Mouse (Mus musculus) heart, postnatal 0 days (tissue): ENCODE results near the gene Strbp. TPM values are rescaled to one million over a fixed set of nuclear protein-coding genes. Genes with fewer than 3 reads are reported as not detected.

Source experiments
- ATAC-seq: fragments of 200-750 bp; cut with Nextera tagmentation; 2 replicates; pipeline ENCODE4 v1.8.0; 2017; ENCODE audit warnings: low read depth, moderate number of reproducible peaks, moderate library complexity; ENCODE audit not compliant: insufficient read depth
- DNase-seq: peaks from one replicate; pipeline ENCODE4 v3.0.0-alpha.2; 2016; ENCODE audit warnings: low spot score
- H3K27ac ChIP-seq: fragments of 300-500 bp; sonication (generic); 2 replicates; pipeline ENCODE4 v1.5.1; 2014; ENCODE audit warnings: low read depth, mild to moderate bottlenecking
- H3K27me3 ChIP-seq: fragments of 300-500 bp; sonication (generic); 2 replicates; pipeline ENCODE4 v1.6.1; 2014; ENCODE audit warnings: low read length, mixed read lengths; ENCODE audit not compliant: control insufficient read depth, insufficient read depth
- H3K36me3 ChIP-seq: fragments of 300-500 bp; sonication (generic); replicated peaks from 2 replicates; pipeline ENCODE4 v1.6.1; 2014; ENCODE audit warnings: low read length, mixed read lengths; ENCODE audit not compliant: control insufficient read depth, insufficient read depth
- H3K4me1 ChIP-seq: fragments of 300-500 bp; sonication (generic); 2 replicates; pipeline ENCODE4 v1.6.1; 2014; ENCODE audit warnings: antibody characterized with exemption; ENCODE audit not compliant: control insufficient read depth, insufficient read depth
- H3K4me2 ChIP-seq: fragments of 300-500 bp; sonication (generic); 2 replicates; pipeline ENCODE4 v1.6.1; 2014; ENCODE audit warnings: low read depth, mild to moderate bottlenecking, low read length, moderate library complexity
- H3K4me3 ChIP-seq: fragments of 300-500 bp; sonication (generic); 2 replicates; pipeline ENCODE4 v1.5.1; 2014; ENCODE audit warnings: low read depth, low read length
- H3K9ac ChIP-seq: fragments of 300-500 bp; sonication (generic); replicated peaks from 2 replicates; pipeline ENCODE4 v1.6.1; 2014; ENCODE audit warnings: low read depth, low read length, mixed read lengths
- H3K9me3 ChIP-seq: fragments of 300-500 bp; sonication (generic); replicated peaks from 2 replicates; pipeline ENCODE4 v1.6.1; 2016; ENCODE audit warnings: low read length; ENCODE audit not compliant: control insufficient read depth
- CTCF ChIP-seq: IDR thresholded peaks from 2 replicates; pipeline ENCODE4 v1.5.1; 2016; ENCODE audit warnings: antibody characterized with exemption, control low read depth, low read depth
- EP300 ChIP-seq: IDR thresholded peaks from 2 replicates; pipeline ENCODE4 v1.6.1; 2016; ENCODE audit warnings: antibody characterized with exemption, low read depth
- WGBS: fragments of 180-500 bp; shearing (Covaris S2); extraction: QIAGEN DNeasy Blood & Tissue Kit; methylation state at CpG from one replicate; pipeline ENCODE4 v1.1.7; 2014; 5-methylcytosine and 5-hydroxymethylcytosine counted together
- polyA plus RNA-seq: library from polyadenylated mRNA; unstranded; fragments of >200 nt; fragmentation: Nextera tagmentation; extraction: Ambion mirVana; gene quantifications from 2 replicates; pipeline ENCODE4 v1.2.1, GENCODE M21; 2015
- total RNA-seq: library from RNA; depleted of rRNA; stranded (reverse); fragments of >200 nt; gene quantifications from 2 replicates; pipeline ENCODE4 v1.2.3, GENCODE M21; 2014; ENCODE audit warnings: low replicate concordance

Strbp gene
- total and polyA plus RNA-seq, 2 experiments from 2014 or later = 6.7 to 11.5 TPM

DNA sequence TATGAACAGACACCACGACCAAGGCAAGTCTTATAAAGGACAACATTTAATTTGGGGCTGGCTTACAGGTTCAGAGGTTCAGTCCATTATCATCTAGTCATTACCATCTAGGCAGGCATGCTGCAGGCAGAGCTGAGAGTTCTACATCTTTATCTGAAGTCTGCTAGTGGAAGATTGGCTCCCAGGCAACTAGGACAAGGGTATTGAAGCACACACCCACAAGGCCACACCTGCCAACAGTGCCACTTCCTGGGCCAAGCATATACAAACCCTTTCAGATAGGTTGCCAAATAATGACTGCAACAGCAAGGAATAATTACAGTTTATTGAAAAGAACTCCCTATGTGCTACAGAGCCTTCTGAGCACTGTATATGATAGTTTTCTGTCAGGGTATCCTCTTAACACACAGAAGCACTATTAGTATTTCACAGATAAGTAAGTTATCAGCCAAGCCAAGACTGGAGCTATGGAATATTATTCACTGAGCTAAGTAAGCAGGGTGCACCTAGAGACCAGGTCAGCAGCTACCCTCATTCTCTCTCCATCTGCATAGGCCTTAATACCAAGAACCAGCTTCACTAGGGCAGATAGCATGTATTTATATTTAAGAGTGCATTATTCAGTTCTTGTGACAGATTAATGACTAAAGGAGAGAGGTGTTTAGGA is 154.2 kb downstream of the Strbp start:
- H3K9me3 ChIP-seq = 0 out of 2 replicates have a peak, but pooled peaks cover 3% of the 10 kb centered on the region

DNA sequence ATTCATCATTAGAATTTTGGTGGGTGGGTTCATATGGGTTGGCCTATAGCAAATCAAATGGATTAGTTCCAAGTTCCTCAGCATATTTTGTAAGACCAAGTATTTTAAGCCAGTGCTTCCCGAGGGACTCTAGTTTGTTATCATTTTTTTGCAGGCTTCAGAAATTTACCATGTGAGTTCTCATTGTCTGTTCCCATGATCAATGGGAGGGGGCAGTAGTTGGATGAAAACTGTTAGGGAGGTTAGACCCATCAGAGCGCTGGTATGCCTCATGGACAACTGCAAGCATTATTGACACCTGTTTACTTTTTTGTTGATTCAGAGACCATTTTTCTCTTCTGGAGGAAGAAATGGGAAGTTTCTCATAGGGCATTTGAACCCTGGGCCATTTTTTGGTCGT is 172.0 kb downstream of the Strbp start:
- H3K9ac ChIP-seq = no peak overlapping the region
- H3K27me3 ChIP-seq = no peaks in the 10 kb centered on the region
- TF ChIP-seq EP300 = no peak
- TF ChIP-seq CTCF = no peak
- WGBS = 68% methylated on average over 3 of the region's 3 CpGs
- ATAC-seq (no peak), DNase-seq (no peak)
- H3K4me1 ChIP-seq = peaks cover 8% of the 10 kb centered on the region
- H3K4me3 ChIP-seq = no peak overlapping the region
- no peak overlapping the region for H3K4me2 ChIP-seq
- no peaks in the 10 kb centered on the region for H3K9me3 ChIP-seq
- H3K36me3 ChIP-seq = peaks cover 17% of the 10 kb centered on the region
- H3K27ac ChIP-seq = no peak overlapping the region

More for the DNA sequence above, 154.2 kb downstream of the Strbp start:
- ATAC-seq (no peak), DNase-seq (no peak)
- TF ChIP-seq CTCF (no peak), EP300 (no peak)
- Histone ChIP-seq H3K27me3 (no peaks in the 10 kb centered on the region), H3K36me3 (peaks cover 66% of the 10 kb centered on the region), H3K4me3 (no peak overlapping the region), H3K9ac (no peak overlapping the region), H3K4me2 (no peak overlapping the region), H3K27ac (peak overlapping the region; percentile 7; the same call in 1 of the 2 replicates), H3K4me1 (no peaks in the 10 kb centered on the region)
- WGBS = 90% methylated on average over 1 of the region's 1 CpGs

DNA sequence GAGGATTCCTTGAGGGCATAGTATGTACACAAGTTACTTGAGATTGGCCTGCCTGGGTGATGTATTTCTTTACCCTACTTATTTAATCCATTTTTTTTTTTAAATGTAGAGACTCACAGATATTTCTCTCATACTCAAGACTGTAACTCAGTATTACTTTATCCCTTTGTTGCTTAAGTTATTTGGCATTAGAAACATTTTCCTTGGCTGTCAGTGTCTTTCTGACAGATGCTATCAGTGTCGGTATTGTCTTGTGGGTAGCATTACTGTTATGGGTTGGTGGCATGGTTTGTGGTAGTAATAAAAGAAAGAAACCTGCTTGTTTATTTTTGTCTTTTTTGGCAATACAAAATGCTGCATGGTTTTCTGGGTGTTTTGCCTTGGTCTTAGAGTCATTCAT is 172.9 kb downstream of the Strbp start:
- no peak for ATAC-seq
- TF ChIP-seq EP300 (no peak), CTCF (no peak)
- H3K4me2 ChIP-seq = no peak overlapping the region

DNA sequence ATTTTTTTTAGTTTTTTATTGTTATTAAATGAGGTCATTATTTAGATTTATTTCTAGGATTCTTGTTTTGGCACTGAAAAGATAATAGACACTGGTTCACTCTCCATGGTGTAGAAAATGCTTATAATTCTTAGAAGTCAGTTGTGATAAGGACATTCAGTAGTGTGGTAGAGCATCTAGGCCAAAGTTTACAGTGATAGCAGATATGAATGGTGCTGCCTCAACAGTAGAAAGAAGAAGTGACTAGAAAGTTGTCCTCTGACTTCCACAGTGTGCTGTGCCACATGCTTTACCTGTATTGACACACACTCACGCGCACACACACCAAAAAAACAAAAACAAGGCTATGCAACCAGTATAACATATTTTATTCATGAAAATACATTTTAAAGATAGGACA is 174.3 kb downstream of the Strbp start:
- no peak overlapping the region for H3K4me2 ChIP-seq
- no peak overlapping the region for H3K4me3 ChIP-seq
- H3K27ac ChIP-seq = peak overlapping the region; percentile 11; the same call in 1 of the 2 replicates
- peaks cover 13% of the 10 kb centered on the region for H3K4me1 ChIP-seq
- DNase-seq (no peak), ATAC-seq (no peak)
- no peaks in the 10 kb centered on the region for H3K27me3 ChIP-seq
- no peaks in the 10 kb centered on the region for H3K9me3 ChIP-seq
- TF ChIP-seq CTCF (no peak), EP300 (no peak)
- no peak overlapping the region for H3K9ac ChIP-seq
- peaks cover 11% of the 10 kb centered on the region for H3K36me3 ChIP-seq
- WGBS = 95% methylated on average over 2 of the region's 2 CpGs

More for the DNA sequence above, 172.9 kb downstream of the Strbp start:
- Histone ChIP-seq H3K27ac (no peak overlapping the region), H3K36me3 (peaks cover 13% of the 10 kb centered on the region), H3K9me3 (no peaks in the 10 kb centered on the region), H3K4me3 (no peak overlapping the region), H3K27me3 (no peaks in the 10 kb centered on the region), H3K9ac (no peak overlapping the region), H3K4me1 (peaks cover 13% of the 10 kb centered on the region)
- no peak for DNase-seq
- WGBS = 81% methylated on average over 1 of the region's 1 CpGs

DNA sequence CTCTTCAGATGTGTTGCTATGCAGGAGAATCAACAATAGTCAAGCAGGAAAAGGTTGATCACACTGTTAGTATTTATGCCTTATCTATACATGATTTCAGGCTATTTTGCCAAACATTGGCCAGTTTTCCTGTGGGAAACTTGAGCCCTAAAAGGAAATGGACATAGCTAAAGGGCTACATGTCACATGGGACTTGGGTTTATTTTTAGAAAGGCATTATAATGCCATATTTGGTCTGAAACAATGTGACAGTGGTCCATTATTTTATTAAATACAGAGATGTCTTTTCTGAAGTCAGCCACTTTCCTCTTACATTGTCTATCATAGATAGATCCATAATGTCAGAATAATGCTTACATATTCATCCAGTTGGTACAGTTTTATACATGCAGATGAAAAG is 176.1 kb downstream of the Strbp start:
- peak; percentile 71 for DNase-seq
- Histone ChIP-seq H3K27ac (peak overlapping the region; percentile 48), H3K4me1 (peaks cover 13% of the 10 kb centered on the region), H3K36me3 (no peaks in the 10 kb centered on the region), H3K27me3 (no peaks in the 10 kb centered on the region), H3K4me3 (no peak overlapping the region), H3K9me3 (no peaks in the 10 kb centered on the region), H3K4me2 (no peak overlapping the region), H3K9ac (no peak overlapping the region)
- TF ChIP-seq CTCF (no peak), EP300 (no peak)
- peak; percentile 57; the same call in 1 of the 2 replicates for ATAC-seq

DNA sequence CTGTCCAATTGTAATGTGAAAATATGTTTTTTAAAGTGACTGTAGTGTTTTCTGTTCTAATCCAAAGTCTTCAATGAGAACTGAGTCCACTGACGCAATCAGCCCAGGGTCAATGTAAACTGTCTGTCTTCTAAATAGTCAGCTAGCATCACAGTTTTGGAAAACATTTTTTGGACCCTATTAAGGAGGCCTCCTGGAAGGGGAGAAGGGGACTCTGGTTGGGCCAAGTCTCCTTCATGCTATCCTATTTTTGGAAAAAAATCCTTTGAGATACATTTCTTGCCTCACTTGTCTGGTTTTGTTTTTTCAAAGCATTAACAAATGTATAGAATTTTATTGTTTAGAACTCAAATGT is 184.4 kb downstream of the Strbp start:
- WGBS = 93% methylated on average over 1 of the region's 1 CpGs

More for the DNA sequence above, 184.4 kb downstream of the Strbp start:
- Histone ChIP-seq H3K36me3 (peaks cover 12% of the 10 kb centered on the region), H3K4me1 (no peaks in the 10 kb centered on the region; the same call in 1 of the 2 replicates), H3K9me3 (no peaks in the 10 kb centered on the region), H3K27me3 (no peaks in the 10 kb centered on the region), H3K9ac (no peak overlapping the region), H3K4me2 (no peak overlapping the region), H3K27ac (no peak overlapping the region), H3K4me3 (no peak overlapping the region)
- ATAC-seq = no peak
- no peak for DNase-seq
- TF ChIP-seq CTCF (no peak), EP300 (no peak)
